ENCODE assay signal across 8 mouse cellular contexts in the genomic region with DNA sequence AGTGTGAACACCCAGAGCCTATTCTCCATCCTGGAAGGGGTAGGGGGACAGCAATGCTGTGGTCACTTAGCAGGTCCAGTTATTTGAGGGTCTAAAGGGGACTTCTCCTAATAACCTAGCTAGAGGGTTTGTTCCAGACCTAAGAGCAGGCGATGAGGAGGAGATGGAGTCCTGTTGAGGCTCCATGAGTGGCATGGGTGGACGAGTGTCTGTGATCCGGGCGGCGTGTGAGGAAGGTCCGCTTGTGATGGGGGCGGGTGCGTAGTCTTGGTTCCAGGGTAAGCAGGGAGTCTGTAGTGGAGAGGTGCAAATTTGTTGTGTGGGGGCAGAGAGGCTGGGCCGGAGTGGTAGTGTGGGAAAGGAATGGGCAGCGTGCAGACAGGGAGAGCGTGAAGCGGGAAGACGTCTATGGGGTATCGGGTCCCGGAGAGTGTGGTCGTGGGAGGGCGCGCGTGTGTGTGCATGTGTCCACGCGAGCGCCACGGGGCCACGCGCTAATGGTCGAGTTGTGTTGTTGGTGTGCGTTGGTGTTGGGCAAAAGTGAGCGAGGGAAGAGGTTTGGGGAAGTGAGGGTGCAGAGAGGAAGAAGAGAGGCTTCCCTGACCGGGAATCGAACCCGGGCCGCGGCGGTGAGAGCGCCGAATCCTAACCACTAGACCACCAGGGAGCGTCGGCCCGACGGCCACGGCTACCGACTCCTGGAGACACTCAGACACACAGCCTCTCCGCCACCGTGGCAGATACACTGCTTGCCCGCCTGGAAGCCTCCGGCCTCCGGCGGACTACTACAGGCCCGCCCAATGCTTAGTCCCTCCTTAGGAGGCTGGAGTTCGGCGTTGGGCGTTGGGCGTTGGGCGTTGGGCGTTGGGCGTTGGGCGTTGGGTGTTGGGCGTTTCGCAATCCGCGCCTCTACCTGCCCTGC. TPM values are rescaled to one million over a fixed set of nuclear protein-coding genes. Genes with fewer than 3 reads are reported as not detected.
DNase-seq lines count a peak whose midpoint lies in the region; ATAC-seq lines count a peak whose summit lies in the region.
"Not testable (repeated sequence)": the region's sequence is repeated elsewhere in the genome, so short reads cannot be mapped to it uniquely, and the experiment has no call there.

No protein-coding gene starts in this region.

- peak; percentile 32 for DNase-seq in adrenal gland, postnatal 14 days
- DNase-seq in heart, embryonic 10.5 days (ENCODE audit: low spot score), result peak; percentile 88
- peak; percentile 57 for DNase-seq in kidney, adult 18-20 months
- peak; percentile 67 for DNase-seq in limb, embryonic 11.5 days (ENCODE audit: low spot score)
- DNase-seq in midbrain, embryonic 11.5 days (ENCODE audit: low spot score, missing footprints), result peak; percentile 96
- DNase-seq in right cerebral cortex, postnatal 14 days, result peak; percentile 60
- DNase-seq in urinary bladder, adult 2 months (ENCODE audit: low spot score), result peak; percentile 53

- H3K4me2 ChIP-seq in limb, embryonic 11.5 days (ENCODE audit: low read depth, severe bottlenecking), result peak overlapping the region; percentile 26
- peak overlapping the region; percentile 32 for H3K4me2 ChIP-seq in midbrain, embryonic 11.5 days

- peak overlapping the region; percentile 56 for H3K4me3 ChIP-seq in heart, embryonic 10.5 days
- peak overlapping the region; percentile 21 for H3K4me3 ChIP-seq in limb, embryonic 11.5 days (ENCODE audit: low read depth, low read length)
- peak overlapping the region; percentile 25 for H3K4me3 ChIP-seq in midbrain, embryonic 11.5 days (ENCODE audit: low read depth, low read length)

- peak; percentile 66 for ATAC-seq in erythroid progenitor cell, adult 5-6 weeks (replicated peaks; ENCODE audit: low FRiP score, poor library complexity, severe bottlenecking)
- ATAC-seq in limb, embryonic 11.5 days (ENCODE audit: insufficient number of reproducible peaks, low FRiP score, low TSS enrichment, low read depth), result peak; percentile 77
- peak; percentile 85 for ATAC-seq in midbrain, embryonic 11.5 days (ENCODE audit: low FRiP score)

- peaks cover 11% of the 10 kb centered on the region for H3K4me1 ChIP-seq in heart, embryonic 10.5 days
- not testable (repeated sequence) for H3K4me1 ChIP-seq in limb, embryonic 11.5 days (ENCODE audit: control insufficient read depth, insufficient read depth, low read length); midbrain, embryonic 11.5 days (ENCODE audit: control insufficient read depth, insufficient read depth, low read length)

- not testable (repeated sequence) for H3K36me3 ChIP-seq in heart, embryonic 10.5 days; limb, embryonic 11.5 days (ENCODE audit: control insufficient read depth, insufficient read depth, low read length); midbrain, embryonic 11.5 days (ENCODE audit: control insufficient read depth, insufficient read depth, low read length)

- not testable (repeated sequence) for H3K9me3 ChIP-seq in heart, embryonic 10.5 days; limb, embryonic 11.5 days (ENCODE audit: control insufficient read depth, low read length); midbrain, embryonic 11.5 days (ENCODE audit: control insufficient read depth, low read length)

- 8% methylated on average over 42 of the region's 61 CpGs for WGBS in heart, embryonic 10.5 days
- WGBS in limb, embryonic 11.5 days, result 8% methylated on average over 37 of the region's 61 CpGs
- WGBS in midbrain, embryonic 11.5 days, result 8% methylated on average over 36 of the region's 61 CpGs

- peaks cover 28% of the 10 kb centered on the region for H3K27me3 ChIP-seq in heart, embryonic 10.5 days (ENCODE audit: insufficient read depth, poor library complexity, severe bottlenecking)
- H3K27me3 ChIP-seq in limb, embryonic 11.5 days (ENCODE audit: control insufficient read depth, insufficient read depth, low read length), result peaks cover 15% of the 10 kb centered on the region
- H3K27me3 ChIP-seq in midbrain, embryonic 11.5 days (ENCODE audit: control insufficient read depth, insufficient read depth, low read length), result peaks cover 24% of the 10 kb centered on the region

- H3K27ac ChIP-seq in heart, embryonic 10.5 days, result 0 out of 2 replicates have a peak overlapping the region, but pooled peaks have one; percentile 2
- not testable (repeated sequence) for H3K27ac ChIP-seq in limb, embryonic 11.5 days (replicated peaks; ENCODE audit: low read depth, low read length); midbrain, embryonic 11.5 days (ENCODE audit: low read depth, low read length)

- H3K9ac ChIP-seq in limb, embryonic 11.5 days (ENCODE audit: low read length); midbrain, embryonic 11.5 days (ENCODE audit: low read length): not testable (repeated sequence)

RNA-seq across cellular contexts. Expression of a gene that starts 0.9 kb away (rescaled TPM):
- total RNA-seq in adrenal gland, postnatal 14 days (2021), result 8.1 and 10.3 TPM in 2 replicates
- total RNA-seq in erythroid progenitor cell, adult 5-6 weeks (2015; ENCODE audit: low replicate concordance), result 78.6 and 80.1 TPM in 2 replicates
- 29.8 and 53.5 TPM in 2 replicates for total RNA-seq in erythroid progenitor cell, adult 5-6 weeks (2017; ENCODE audit: low replicate concordance)
- polyA plus RNA-seq in heart, embryonic 10.5 days (2016; fragmentation: Nextera tagmentation; extraction: Ambion mirVana), result 1.3 and 4.1 TPM in 2 replicates
- 4.0 and 4.7 TPM in 2 replicates for polyA plus RNA-seq in limb, embryonic 11.5 days (2014; fragmentation: Nextera tagmentation; extraction: Ambion mirVana)
- polyA plus RNA-seq in midbrain, embryonic 11.5 days (2014; fragmentation: Nextera tagmentation; extraction: Ambion mirVana), result 8.5 and 8.6 TPM in 2 replicates
- polyA plus RNA-seq in urinary bladder, adult 2 months (2012; rRNA removed), result 30.3 and 31.5 TPM in 2 replicates

RNA-seq across cellular contexts. Expression of a gene that starts 45.1 kb away (rescaled TPM):
- 0.49 and 0.89 TPM in 2 replicates for total RNA-seq in adrenal gland, postnatal 14 days (2021)
- total RNA-seq in erythroid progenitor cell, adult 5-6 weeks (2015; ENCODE audit: low replicate concordance), result 12.2 and 20.2 TPM in 2 replicates
- 7.3 and 7.6 TPM in 2 replicates for total RNA-seq in erythroid progenitor cell, adult 5-6 weeks (2017; ENCODE audit: low replicate concordance)
- 0.14 TPM in 1 of 2 replicates, not detected in the other for polyA plus RNA-seq in heart, embryonic 10.5 days (2016; fragmentation: Nextera tagmentation; extraction: Ambion mirVana)
- polyA plus RNA-seq in limb, embryonic 11.5 days (2014; fragmentation: Nextera tagmentation; extraction: Ambion mirVana), result 0.26 and 0.27 TPM in 2 replicates
- 0.18 and 0.55 TPM in 2 replicates for polyA plus RNA-seq in midbrain, embryonic 11.5 days (2014; fragmentation: Nextera tagmentation; extraction: Ambion mirVana)
- 2.7 and 5.9 TPM in 2 replicates for polyA plus RNA-seq in urinary bladder, adult 2 months (2012; rRNA removed)

RNA-seq across cellular contexts. Expression of a gene that starts 49.9 kb away (rescaled TPM):
- total RNA-seq in adrenal gland, postnatal 14 days (2021), result 0.71 and 1.9 TPM in 2 replicates
- 19.8 TPM in 1 of 2 replicates, not detected in the other for total RNA-seq in erythroid progenitor cell, adult 5-6 weeks (2015; ENCODE audit: low replicate concordance)
- not detected in 2 replicates for total RNA-seq in erythroid progenitor cell, adult 5-6 weeks (2017; ENCODE audit: low replicate concordance)
- 1.6 and 3.7 TPM in 2 replicates for polyA plus RNA-seq in heart, embryonic 10.5 days (2016; fragmentation: Nextera tagmentation; extraction: Ambion mirVana)
- 0.96 and 1.7 TPM in 2 replicates for polyA plus RNA-seq in limb, embryonic 11.5 days (2014; fragmentation: Nextera tagmentation; extraction: Ambion mirVana)
- polyA plus RNA-seq in midbrain, embryonic 11.5 days (2014; fragmentation: Nextera tagmentation; extraction: Ambion mirVana), result 1.7 and 2.4 TPM in 2 replicates
- 11.3 and 12.6 TPM in 2 replicates for polyA plus RNA-seq in urinary bladder, adult 2 months (2012; rRNA removed)

Comparison
In these comparisons a context has a peak if more than half of its experiments do, and no peak if none do; other contexts are left out.
1. DNase-seq: peak in every context shown above with its lines; median percentile 96 in midbrain, embryonic 11.5 days; 88 in heart, embryonic 10.5 days; 67 in limb, embryonic 11.5 days; 60 in right cerebral cortex, postnatal 14 days; 57 in kidney, adult 18-20 months; 53 in urinary bladder, adult 2 months; 32 in adrenal gland, postnatal 14 days.